Mouse (Mus musculus): Measurements from ENCODE around the gene Pkd1l1. TPM values are rescaled to one million over a fixed set of nuclear protein-coding genes. Genes with fewer than 3 reads are reported as not detected.

Pkd1l1 gene
- polyA plus RNA-seq, 1 experiment from 2014 or later = 0.08 TPM

- H3K27ac ChIP-seq = no peak overlapping the region
- 66% methylated on average over 3 of the region's 3 CpGs for WGBS
- no peak for ATAC-seq
These were observed 193.6 kb downstream of the Pkd1l1 start for GRCm38 (mm10) chr11:8779427-8779826.

More at GRCm38 (mm10) chr11:8779427-8779826, 193.6 kb downstream of the Pkd1l1 start:
- H3K4me1 ChIP-seq (replicated peaks) = peaks cover 4% of the 10 kb centered on the region; the same call in 1 of the 2 replicates
- no peaks in the 10 kb centered on the region for H3K27me3 ChIP-seq
- H3K36me3 ChIP-seq = no peaks in the 10 kb centered on the region
- H3K9me3 ChIP-seq = no peaks in the 10 kb centered on the region
- no peak overlapping the region for H3K4me2 ChIP-seq (replicated peaks)
- H3K9ac ChIP-seq (replicated peaks) = no peak overlapping the region
- no peak overlapping the region for H3K4me3 ChIP-seq (replicated peaks)

Other genes with a start within 250 kb of the Pkd1l1 start
- gene Hus1, start 37.9 kb upstream of the Pkd1l1 start, polyA plus RNA-seq (2015; fragmentation: Nextera tagmentation; extraction: Ambion mirVana) = 10.2 and 11.3 TPM in 2 replicates
- gene Gm11992, start 75.3 kb upstream of the Pkd1l1 start, polyA plus RNA-seq (2015; fragmentation: Nextera tagmentation; extraction: Ambion mirVana) = 0.73 and 0.77 TPM in 2 replicates
- gene Sun3, start 75.7 kb upstream of the Pkd1l1 start, polyA plus RNA-seq (2015; fragmentation: Nextera tagmentation; extraction: Ambion mirVana) = not detected in 2 replicates
- gene Upp1, start 144.8 kb upstream of the Pkd1l1 start, polyA plus RNA-seq (2015; fragmentation: Nextera tagmentation; extraction: Ambion mirVana) = 3.4 and 3.5 TPM in 2 replicates
- 0.01 and 0.04 TPM in 2 replicates for gene Abca13, start 218.7 kb upstream of the Pkd1l1 start, polyA plus RNA-seq (2015; fragmentation: Nextera tagmentation; extraction: Ambion mirVana)